In genomic region chr2:169760117-169760516, GRCm38 (mm10) we compare ENCODE assay signal across 18 mouse cellular contexts.
A peak's percentile ranks its signal among the peaks of the same experiment; 100 is the strongest.
DNase-seq lines count a peak whose midpoint lies in the region; ATAC-seq and TF ChIP-seq lines count a peak whose summit lies in the region.
"Had no signal": no experiment of that assay in that cellular context is flagged by ENCODE, and none has a peak within 500 bp of the region (broad histone marks: within the 10 kb centered on the region; RNA-seq: fewer than 3 reads in every experiment).

No protein-coding gene starts in this region.

- no peak overlapping the region for H3K4me2 ChIP-seq in hindbrain, postnatal 0 days (ENCODE audit: low read depth, low read length)
- no peak overlapping the region for H3K4me2 ChIP-seq in hindbrain, embryonic 16.5 days (ENCODE audit: low read length)
- no peak overlapping the region for H3K4me2 ChIP-seq in lung, postnatal 0 days (replicated peaks; ENCODE audit: low read depth, low read length)
- H3K4me2 ChIP-seq in intestine, embryonic 16.5 days (ENCODE audit: low read depth, low read length), result no peak overlapping the region
- H3K4me2 ChIP-seq: kidney, embryonic 15.5 days; limb, embryonic 15.5 days; midbrain, embryonic 13.5 days had no signal

- H3K27me3 ChIP-seq in hindbrain, postnatal 0 days (ENCODE audit: insufficient read depth, low read length), result no peaks in the 10 kb centered on the region
- no peaks in the 10 kb centered on the region for H3K27me3 ChIP-seq in hindbrain, embryonic 16.5 days (replicated peaks; ENCODE audit: control insufficient read depth, insufficient read depth, low read length)
- no peaks in the 10 kb centered on the region for H3K27me3 ChIP-seq in lung, postnatal 0 days (replicated peaks; ENCODE audit: insufficient read depth, low read length)
- no peaks in the 10 kb centered on the region for H3K27me3 ChIP-seq in intestine, embryonic 16.5 days (replicated peaks; ENCODE audit: control insufficient read depth, insufficient read depth, low read length)
- H3K27me3 ChIP-seq: kidney, embryonic 15.5 days; limb, embryonic 15.5 days; midbrain, embryonic 13.5 days had no signal

- DNase-seq in hindbrain, postnatal 0 days (ENCODE audit: low spot score), result no peak
- no peak for DNase-seq in lung, postnatal 0 days (ENCODE audit: low spot score)
- DNase-seq in lung, postnatal 14 days, result no peak
- peak; percentile 48 for DNase-seq in ES-E14 (ENCODE audit: low read depth, low spot score)
- peak; percentile 22 for DNase-seq in induced T-regulatory cell, adult 2 months (ENCODE audit: low read depth)
- no peak for DNase-seq in urinary bladder, adult 18-20 months (ENCODE audit: low spot score in 2 of 2)
- DNase-seq: cerebellum, adult 11 months; cerebellum, postnatal 36 days; lung, postnatal 36 days had no signal

- H3K4me3 ChIP-seq in hindbrain, postnatal 0 days (ENCODE audit: low read length), result no peak overlapping the region
- no peak overlapping the region for H3K4me3 ChIP-seq in hindbrain, embryonic 16.5 days (ENCODE audit: low read length)
- no peak overlapping the region for H3K4me3 ChIP-seq in lung, postnatal 0 days (ENCODE audit: low read depth, low read length)
- H3K4me3 ChIP-seq in ES-E14 (ENCODE audit: insufficient read depth in 1 of 2, low read depth in 1 of 2, low read length in 2 of 2, poor library complexity in 1 of 2, severe bottlenecking in 1 of 2), result no peak overlapping the region
- no peak overlapping the region for H3K4me3 ChIP-seq in intestine, embryonic 16.5 days (ENCODE audit: low read length)
- H3K4me3 ChIP-seq: embryonic facial prominence, embryonic 10.5 days; erythroblast, embryonic 14.5 days; heart, embryonic 10.5 days; kidney, embryonic 15.5 days; limb, embryonic 15.5 days; midbrain, embryonic 13.5 days had no signal

- no peaks in the 10 kb centered on the region for H3K9me3 ChIP-seq in hindbrain, postnatal 0 days (ENCODE audit: low read length)
- no peaks in the 10 kb centered on the region for H3K9me3 ChIP-seq in hindbrain, embryonic 16.5 days (ENCODE audit: control insufficient read depth, low read length)
- H3K9me3 ChIP-seq in lung, postnatal 0 days (ENCODE audit: low read length), result no peaks in the 10 kb centered on the region
- no peaks in the 10 kb centered on the region for H3K9me3 ChIP-seq in ES-E14 (ENCODE audit: control insufficient read depth, insufficient read depth, low read depth, low read length)
- no peaks in the 10 kb centered on the region for H3K9me3 ChIP-seq in intestine, embryonic 16.5 days (ENCODE audit: control insufficient read depth, low read length)
- H3K9me3 ChIP-seq: embryonic facial prominence, embryonic 10.5 days; heart, embryonic 10.5 days; kidney, embryonic 15.5 days; limb, embryonic 15.5 days; midbrain, embryonic 13.5 days had no signal

- no peak overlapping the region for H3K27ac ChIP-seq in hindbrain, postnatal 0 days
- no peak overlapping the region for H3K27ac ChIP-seq in hindbrain, embryonic 16.5 days (ENCODE audit: low read depth, low read length)
- no peak overlapping the region for H3K27ac ChIP-seq in lung, postnatal 0 days (ENCODE audit: low read length)
- no peak overlapping the region for H3K27ac ChIP-seq in ES-E14 (ENCODE audit: insufficient read depth, low read depth, low read length, poor library complexity, severe bottlenecking)
- H3K27ac ChIP-seq in intestine, embryonic 16.5 days (ENCODE audit: low read length), result no peak overlapping the region
- H3K27ac ChIP-seq: embryonic facial prominence, embryonic 10.5 days; heart, embryonic 10.5 days; kidney, embryonic 15.5 days; limb, embryonic 15.5 days; midbrain, embryonic 13.5 days had no signal

- 100% methylated on average over 1 of the region's 1 CpGs for WGBS in hindbrain, postnatal 0 days
- WGBS in hindbrain, embryonic 16.5 days, result 100% methylated on average over 1 of the region's 1 CpGs
- 89% methylated on average over 1 of the region's 1 CpGs for WGBS in lung, postnatal 0 days
- WGBS in intestine, embryonic 16.5 days, result 90% methylated on average over 1 of the region's 1 CpGs

- TF ChIP-seq CTCF in hindbrain, postnatal 0 days (IDR thresholded peaks at IDR 0.05; ENCODE audit: low read depth), result peak; percentile 38
- TF ChIP-seq CTCF in lung, postnatal 0 days (IDR thresholded peaks at IDR 0.05), result peak; percentile 49

- no peaks in the 10 kb centered on the region for H3K36me3 ChIP-seq in hindbrain, postnatal 0 days (ENCODE audit: insufficient read depth, low read length)
- H3K36me3 ChIP-seq in hindbrain, embryonic 16.5 days (ENCODE audit: control insufficient read depth, insufficient read depth, low read length), result no peaks in the 10 kb centered on the region
- no peaks in the 10 kb centered on the region for H3K36me3 ChIP-seq in lung, postnatal 0 days (ENCODE audit: insufficient read depth, low read length)
- H3K36me3 ChIP-seq in ES-E14 (ENCODE audit: control insufficient read depth, insufficient read depth, low read length, poor library complexity, severe bottlenecking), result no peaks in the 10 kb centered on the region
- H3K36me3 ChIP-seq in intestine, embryonic 16.5 days (ENCODE audit: control insufficient read depth, insufficient read depth, low read length), result no peaks in the 10 kb centered on the region
- H3K36me3 ChIP-seq: embryonic facial prominence, embryonic 10.5 days; heart, embryonic 10.5 days; kidney, embryonic 15.5 days; limb, embryonic 15.5 days; midbrain, embryonic 13.5 days had no signal

- H3K9ac ChIP-seq in hindbrain, postnatal 0 days (replicated peaks; ENCODE audit: low read length), result no peak overlapping the region
- H3K9ac ChIP-seq in hindbrain, embryonic 16.5 days (ENCODE audit: low read depth, low read length), result no peak overlapping the region
- H3K9ac ChIP-seq in lung, postnatal 0 days (replicated peaks; ENCODE audit: low read depth), result no peak overlapping the region
- H3K9ac ChIP-seq in ES-E14 (ENCODE audit: insufficient read depth, low read depth, low read length, poor library complexity, severe bottlenecking), result no peak overlapping the region
- H3K9ac ChIP-seq in intestine, embryonic 16.5 days (ENCODE audit: low read depth, low read length), result no peak overlapping the region
- H3K9ac ChIP-seq: kidney, embryonic 15.5 days; limb, embryonic 15.5 days; midbrain, embryonic 13.5 days had no signal

- ATAC-seq in hindbrain, postnatal 0 days, result no peak
- no peak for ATAC-seq in hindbrain, embryonic 16.5 days
- ATAC-seq in lung, postnatal 0 days, result no peak
- no peak for ATAC-seq in intestine, embryonic 16.5 days
- ATAC-seq: forebrain, embryonic 16.5 days; midbrain, embryonic 13.5 days had no signal

- no peak for TF ChIP-seq EP300 in lung, postnatal 0 days (IDR thresholded peaks at IDR 0.05)

- H3K4me1 ChIP-seq in hindbrain, postnatal 0 days (ENCODE audit: insufficient read depth, low read length), result no peaks in the 10 kb centered on the region
- no peaks in the 10 kb centered on the region for H3K4me1 ChIP-seq in hindbrain, embryonic 16.5 days (ENCODE audit: control insufficient read depth, insufficient read depth, low read depth, low read length)
- no peaks in the 10 kb centered on the region for H3K4me1 ChIP-seq in lung, postnatal 0 days (ENCODE audit: insufficient read depth, low read depth, low read length)
- H3K4me1 ChIP-seq in ES-E14 (ENCODE audit: control insufficient read depth in 2 of 2, insufficient read depth in 2 of 2, low read length in 2 of 2, poor library complexity in 1 of 2), result 0 out of 4 replicates have a peak, but pooled peaks cover 0 to 3% of the 10 kb centered on the region in 2 experiments
- H3K4me1 ChIP-seq in intestine, embryonic 16.5 days (ENCODE audit: control insufficient read depth, insufficient read depth, low read length), result peaks cover 23% of the 10 kb centered on the region

- in situ Hi-C loops in ES-E14 (cut with MboI; ENCODE audit: low sequenced_read_pairs in 2 of 2, unreplicated experiment in 2 of 2), result no loop called here

TF ChIP-seq in ES-E14, 5 proteins besides CTCF, POLR2A, EP300 and RAD21:
- TF ChIP-seq HCFC1 (IDR thresholded peaks at IDR 0.05; ENCODE audit: borderline replicate concordance, insufficient read depth, low read length) (no peak), CHD2 (IDR thresholded peaks at IDR 0.05; ENCODE audit: low read depth, low read length) (no peak), MAFK (IDR thresholded peaks at IDR 0.05; ENCODE audit: insufficient read depth, low read depth, low read length) (no peak), ZC3H11A (IDR thresholded peaks at IDR 0.05; ENCODE audit: borderline replicate concordance, low read depth, low read length) (peak; percentile 82), ZNF384 (IDR thresholded peaks at IDR 0.05; ENCODE audit: low read depth, low read length) (0 out of 2 replicates have a peak, but pooled peaks have one; percentile 16)

Comparison
In these comparisons a context has a peak if more than half of its experiments do, and no peak if none do; other contexts are left out.
1. DNase-seq: peak in ES-E14 (single experiment) and induced T-regulatory cell, adult 2 months (single experiment); none in hindbrain, postnatal 0 days (single experiment), lung, postnatal 0 days (single experiment), lung, postnatal 14 days (single experiment) and urinary bladder, adult 18-20 months (0 of 2).